19 mouse cellular contexts compared by ENCODE assay signal in the genomic region with DNA sequence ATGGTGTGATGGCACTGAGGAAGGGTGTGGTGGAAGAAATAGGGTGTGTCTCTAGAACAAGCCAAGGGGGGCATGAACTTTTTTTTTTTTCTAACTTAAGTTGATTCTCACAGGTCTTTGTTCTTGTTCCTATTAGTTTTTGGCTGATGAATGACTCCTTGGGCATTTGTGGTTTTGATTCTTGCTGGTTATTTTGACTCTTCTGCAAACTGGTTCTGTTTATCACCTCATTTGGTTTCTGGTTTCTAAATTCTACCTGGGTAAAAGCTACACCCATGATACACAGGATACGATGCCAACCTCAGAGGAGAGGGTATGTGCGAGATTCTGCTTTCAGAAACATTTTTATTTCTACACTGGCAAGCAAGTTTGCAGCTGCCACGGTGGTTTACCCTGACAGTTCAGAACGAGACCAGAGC. TPM values are rescaled to one million over a fixed set of nuclear protein-coding genes. Genes with fewer than 3 reads are reported as not detected.
DNase-seq lines count a peak whose midpoint lies in the region; ATAC-seq and TF ChIP-seq lines count a peak whose summit lies in the region.
"Had no signal": no experiment of that assay in that cellular context is flagged by ENCODE, and none has a peak within 500 bp of the region (broad histone marks: within the 10 kb centered on the region; RNA-seq: fewer than 3 reads in every experiment).

No protein-coding gene starts in this region.

- peak overlapping the region; percentile 91; the same call in 1 of the 2 replicates for H3K27ac ChIP-seq in testis, adult 2 months (ENCODE audit: control insufficient read depth, insufficient read depth, low read depth, low read length)
- H3K27ac ChIP-seq: embryonic facial prominence, embryonic 13.5 days; hindbrain, embryonic 10.5 days; limb, embryonic 12.5 days; liver, embryonic 15.5 days had no signal

- H3K27me3 ChIP-seq in testis, adult 2 months (ENCODE audit: control insufficient read depth, insufficient read depth, low read length), result no peaks in the 10 kb centered on the region
- H3K27me3 ChIP-seq: embryonic facial prominence, embryonic 13.5 days; limb, embryonic 12.5 days; liver, embryonic 15.5 days had no signal

- peak overlapping the region; percentile 73; the same call in 1 of the 2 replicates for H3K4me3 ChIP-seq in testis, adult 2 months (ENCODE audit: control insufficient read depth, low read depth, low read length)
- H3K4me3 ChIP-seq: embryonic facial prominence, embryonic 13.5 days; hindbrain, embryonic 10.5 days; limb, embryonic 12.5 days; liver, embryonic 15.5 days; megakaryocyte, embryonic 14.5 days had no signal

- ATAC-seq in activated CD4-positive, CD25-positive, alpha-beta regulatory T cell, adult 4 months, result peak; percentile 31
- ATAC-seq: Patski had no signal

- no peaks in the 10 kb centered on the region for H3K4me1 ChIP-seq in testis, adult 2 months (ENCODE audit: control insufficient read depth, insufficient read depth, low read length)
- H3K4me1 ChIP-seq: embryonic facial prominence, embryonic 13.5 days; hindbrain, embryonic 10.5 days; limb, embryonic 12.5 days; liver, embryonic 15.5 days had no signal

- no peaks in the 10 kb centered on the region for H3K36me3 ChIP-seq in testis, adult 2 months (ENCODE audit: control insufficient read depth, insufficient read depth, low read length)
- H3K36me3 ChIP-seq: embryonic facial prominence, embryonic 13.5 days; hindbrain, embryonic 10.5 days; limb, embryonic 12.5 days; liver, embryonic 15.5 days had no signal

- no peak for TF ChIP-seq POLR2A in testis, adult 2 months (IDR thresholded peaks at IDR 0.05; ENCODE audit: control insufficient read depth, low read depth, low read length)

- no peak for TF ChIP-seq CTCF in testis, adult 2 months (IDR thresholded peaks at IDR 0.05; ENCODE audit: control insufficient read depth, insufficient read depth, insufficient replicate concordance, low read depth, low read length)

- no peak for DNase-seq in testis, postnatal 14 days (ENCODE audit: low spot score)
- peak; percentile 59 to 63 for DNase-seq in natural killer cell, adult 2 months (ENCODE audit: low spot score in 2 of 2)
- DNase-seq in thymus, postnatal 4 days, result peak; percentile 48
- no peak for DNase-seq in neural tube, embryonic 10.5 days (ENCODE audit: extremely low spot score, low spot score)
- no peak for DNase-seq in urinary bladder, postnatal 10 days (ENCODE audit: low spot score)
- no peak for DNase-seq in embryo, embryonic 9.5 days (ENCODE audit: extremely low spot score)
- DNase-seq: cerebellum, postnatal 25 days had no signal

RNA-seq across cellular contexts. Expression of a gene that starts 16.6 kb away (rescaled TPM):
- polyA plus RNA-seq in testis, adult 2 months (2012; rRNA removed), result 1.3 and 2.2 TPM in 2 replicates
- 100 to 1,000 TPM; 486 to 518 TPM for polyA plus RNA-seq in activated CD4-positive, CD25-positive, alpha-beta regulatory T cell, adult 4 months (2017; shearing (Covaris generic))
- polyA plus RNA-seq: forebrain, embryonic 11.5 days; heart, embryonic 14.5 days; limb, embryonic 12.5 days; Patski had no signal

RNA-seq across cellular contexts. Expression of a gene that starts 30.3 kb away (rescaled TPM):
- 0.26 and 0.49 TPM in 2 replicates for polyA plus RNA-seq in testis, adult 2 months (2012; rRNA removed)
- not detected for polyA plus RNA-seq in activated CD4-positive, CD25-positive, alpha-beta regulatory T cell, adult 4 months (2017; shearing (Covaris generic))
- polyA plus RNA-seq: embryonic facial prominence, embryonic 13.5 days; forebrain, embryonic 11.5 days; frontal cortex, adult 2 months; hindbrain, embryonic 10.5 days; intestine, embryonic 14.5 days; liver, embryonic 15.5 days; Patski had no signal

RNA-seq across cellular contexts. Expression of a gene that starts 36.7 kb away (rescaled TPM):
- 1.6 and 3.2 TPM in 2 replicates for polyA plus RNA-seq in testis, adult 2 months (2012; rRNA removed)
- polyA plus RNA-seq in activated CD4-positive, CD25-positive, alpha-beta regulatory T cell, adult 4 months (2017; shearing (Covaris generic)), result 1 to 10 TPM; 1.9 to 4.3 TPM
- polyA plus RNA-seq: embryonic facial prominence, embryonic 13.5 days; forebrain, embryonic 11.5 days; frontal cortex, adult 2 months; hindbrain, embryonic 10.5 days; limb, embryonic 12.5 days had no signal

Comparison
In these comparisons a context has a peak if more than half of its experiments do, and no peak if none do; other contexts are left out.
1. DNase-seq: peak in natural killer cell, adult 2 months (2 of 2) and thymus, postnatal 4 days (single experiment); none in testis, postnatal 14 days (single experiment), neural tube, embryonic 10.5 days (single experiment), urinary bladder, postnatal 10 days (single experiment) and embryo, embryonic 9.5 days (single experiment).
2. RNA of a gene that starts 16.6 kb away (polyA plus RNA-seq): 486 to 518 TPM in activated CD4-positive, CD25-positive, alpha-beta regulatory T cell, adult 4 months; 1.3 to 2.2 TPM in testis, adult 2 months; every median in the first group is over 100 times any median in the second.